Mouse (Mus musculus) lung, embryonic 16.5 days (tissue): ENCODE data around the gene Polr3c. TPM values are rescaled to one million over a fixed set of nuclear protein-coding genes. Genes with fewer than 3 reads are reported as not detected.

Experiments used
- ATAC-seq: fragments of 200-750 bp; cut with Nextera tagmentation; 2 replicates; pipeline ENCODE4 v1.8.0; 2017; ENCODE audit warnings: low read depth, mild to moderate bottlenecking, moderate library complexity
- H3K27ac ChIP-seq: fragments of 300-500 bp; sonication (generic); 2 replicates; pipeline ENCODE4 v1.5.1; 2014; ENCODE audit warnings: mild to moderate bottlenecking, control low read depth, low read length
- H3K27me3 ChIP-seq: fragments of 300-500 bp; sonication (generic); 2 replicates; pipeline ENCODE4 v1.6.1; 2014; ENCODE audit warnings: low read depth, low read length, mixed read lengths; ENCODE audit not compliant: control insufficient read depth, insufficient read depth
- H3K36me3 ChIP-seq: fragments of 300-500 bp; sonication (generic); 2 replicates; pipeline ENCODE4 v1.6.1; 2014; ENCODE audit warnings: low read length; ENCODE audit not compliant: control insufficient read depth, insufficient read depth
- H3K4me1 ChIP-seq: fragments of 300-500 bp; sonication (generic); replicated peaks from 2 replicates; pipeline ENCODE4 v1.6.1; 2014; ENCODE audit warnings: low read length, mixed read lengths; ENCODE audit not compliant: control insufficient read depth, insufficient read depth
- H3K4me2 ChIP-seq: fragments of 300-500 bp; sonication (generic); 2 replicates; pipeline ENCODE4 v1.6.1; 2014; ENCODE audit warnings: low read depth, low read length, control low read depth
- H3K4me3 ChIP-seq: fragments of 300-500 bp; sonication (generic); 2 replicates; pipeline ENCODE4 v1.5.1; 2014; ENCODE audit warnings: mild to moderate bottlenecking, low read length, control low read depth
- H3K9ac ChIP-seq: fragments of 300-500 bp; sonication (generic); 2 replicates; pipeline ENCODE4 v1.6.1; 2014; ENCODE audit warnings: low read length, control low read depth
- H3K9me3 ChIP-seq: fragments of 300-500 bp; sonication (generic); 2 replicates; pipeline ENCODE4 v1.6.1; 2016; ENCODE audit warnings: low read length; ENCODE audit not compliant: control insufficient read depth
- WGBS: fragments of 180-500 bp; shearing (Covaris S2); extraction: QIAGEN DNeasy Blood & Tissue Kit; methylation state at CpG from one replicate; pipeline ENCODE4 v1.1.7; 2014; 5-methylcytosine and 5-hydroxymethylcytosine counted together
- polyA plus RNA-seq: library from polyadenylated mRNA; unstranded; fragments of >200 nt; fragmentation: Nextera tagmentation; extraction: Ambion mirVana; gene quantifications from 2 replicates; pipeline ENCODE4 v1.2.1, GENCODE M21; 2015

Gene Polr3c
- 35.6 and 35.7 TPM in 2 replicates for polyA plus RNA-seq

GRCm38 (mm10) chr3:96727343-96727827 lies at the start of gene Polr3c, which contains the start of gene Rnf115:
TSS of gene Polr3c (minus strand) at chr3:96727628.
TSS of gene Rnf115 (plus strand) at chr3:96727664.
- Histone ChIP-seq H3K9me3 (no peaks in the 10 kb centered on the region), H3K4me1 (peaks cover 15% of the 10 kb centered on the region), H3K9ac (peak within 1 kb of the TSS; percentile 67), H3K27ac (peak within 1 kb of the TSS; percentile 53), H3K36me3 (peaks cover 3% of the 10 kb centered on the region; the same call in 1 of the 2 replicates), H3K27me3 (no peaks in the 10 kb centered on the region), H3K4me2 (peak within 1 kb of the TSS; percentile 73), H3K4me3 (peak within 1 kb of the TSS; percentile 78)
- peak; percentile 100 for ATAC-seq
- under 1% methylated on average over 35 of the region's 52 CpGs for WGBS

- ATAC-seq, result no peak
- Histone ChIP-seq H3K9me3 (no peaks in the 10 kb centered on the region), H3K36me3 (0 out of 2 replicates have a peak, but pooled peaks cover 4% of the 10 kb centered on the region), H3K4me2 (no peak overlapping the region), H3K4me3 (no peak overlapping the region), H3K9ac (no peak overlapping the region), H3K27ac (no peak overlapping the region), H3K27me3 (no peaks in the 10 kb centered on the region), H3K4me1 (no peaks in the 10 kb centered on the region)
- whole genome bisulfite sequencing, result 39% methylated on average over 3 of the region's 3 CpGs
Observed at GRCm38 (mm10) chr3:96777120-96777519, 49.7 kb upstream of the Polr3c start.

DNA sequence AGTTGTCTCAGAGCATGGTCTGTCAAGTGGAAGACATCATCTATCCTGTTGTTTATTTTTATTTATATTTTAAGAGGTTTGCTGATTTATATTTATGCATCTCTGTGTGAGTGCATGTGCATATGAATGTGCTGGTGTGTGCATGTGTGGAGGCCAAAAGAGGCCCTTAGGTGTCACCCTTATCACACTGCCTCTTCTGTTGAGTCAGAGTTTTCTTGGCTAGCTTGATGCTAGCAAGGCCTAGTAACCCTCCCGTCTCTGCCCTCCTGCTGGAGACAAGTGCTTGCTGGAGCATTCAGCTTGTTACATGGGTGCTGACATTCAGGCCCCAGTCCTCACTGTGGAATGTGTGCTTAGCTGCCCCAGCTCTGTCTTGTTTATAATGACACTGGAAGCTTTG lies 45.5 kb upstream of the Polr3c start:
- H3K4me1 ChIP-seq, result no peaks in the 10 kb centered on the region
- 31% methylated on average over 1 of the region's 1 CpGs for WGBS
- H3K9ac ChIP-seq, result no peak overlapping the region
- no peaks in the 10 kb centered on the region for H3K9me3 ChIP-seq
- no peak overlapping the region for H3K4me3 ChIP-seq
- H3K36me3 ChIP-seq, result 0 out of 2 replicates have a peak, but pooled peaks cover 4% of the 10 kb centered on the region
- H3K4me2 ChIP-seq, result no peak overlapping the region
- ATAC-seq, result no peak
- H3K27me3 ChIP-seq, result no peaks in the 10 kb centered on the region
- no peak overlapping the region for H3K27ac ChIP-seq

DNA sequence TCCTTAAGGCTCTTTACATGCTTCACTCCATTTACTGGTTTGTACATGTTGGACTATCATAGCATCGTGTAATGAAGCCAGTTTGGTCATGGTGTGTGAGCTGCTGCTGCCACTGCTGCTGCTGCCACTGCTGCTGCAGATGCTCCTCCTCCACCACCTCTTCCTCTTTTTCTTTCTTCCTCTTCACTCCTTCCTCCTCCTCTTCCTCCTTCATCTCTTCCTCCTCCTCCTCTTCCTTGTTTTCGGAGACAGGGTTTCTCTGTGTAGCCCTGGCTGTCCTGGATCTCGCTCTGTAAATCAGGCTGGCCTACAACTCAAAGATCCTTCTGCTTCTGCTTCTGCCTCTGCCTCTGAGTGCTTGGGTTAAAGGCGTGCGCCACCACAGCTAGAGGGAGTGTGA lies 42.5 kb upstream of the Polr3c start:
- no peaks in the 10 kb centered on the region for H3K27me3 ChIP-seq
- WGBS, result 87% methylated on average over 5 of the region's 5 CpGs
- H3K27ac ChIP-seq, result no peak overlapping the region
- no peak overlapping the region for H3K9ac ChIP-seq
- ATAC-seq, result no peak
- no peaks in the 10 kb centered on the region for H3K9me3 ChIP-seq
- H3K4me3 ChIP-seq, result no peak overlapping the region
- no peaks in the 10 kb centered on the region for H3K36me3 ChIP-seq
- no peaks in the 10 kb centered on the region for H3K4me1 ChIP-seq
- no peak overlapping the region for H3K4me2 ChIP-seq

GRCm38 (mm10) chr3:96764528-96764927 lies 37.1 kb upstream of the Polr3c start:
- Histone ChIP-seq H3K9ac (no peak overlapping the region), H3K36me3 (no peaks in the 10 kb centered on the region), H3K4me3 (no peak overlapping the region), H3K4me2 (no peak overlapping the region), H3K27ac (no peak overlapping the region), H3K9me3 (no peaks in the 10 kb centered on the region), H3K4me1 (no peaks in the 10 kb centered on the region), H3K27me3 (no peaks in the 10 kb centered on the region)
- ATAC-seq, result no peak
- 83% methylated on average over 1 of the region's 1 CpGs for WGBS

- no peak overlapping the region for H3K4me3 ChIP-seq
- H3K36me3 ChIP-seq, result no peaks in the 10 kb centered on the region
- 88% methylated on average over 4 of the region's 4 CpGs for WGBS
- no peaks in the 10 kb centered on the region for H3K9me3 ChIP-seq
- H3K27me3 ChIP-seq, result no peaks in the 10 kb centered on the region
- no peak for ATAC-seq
- no peak overlapping the region for H3K9ac ChIP-seq
- no peak overlapping the region for H3K27ac ChIP-seq
- no peaks in the 10 kb centered on the region for H3K4me1 ChIP-seq
- no peak overlapping the region for H3K4me2 ChIP-seq
Observed at GRCm38 (mm10) chr3:96759695-96760094, 32.3 kb upstream of the Polr3c start.

- Histone ChIP-seq H3K4me1 (no peaks in the 10 kb centered on the region), H3K36me3 (no peaks in the 10 kb centered on the region), H3K9ac (no peak overlapping the region), H3K4me2 (no peak overlapping the region), H3K9me3 (no peaks in the 10 kb centered on the region), H3K27me3 (no peaks in the 10 kb centered on the region), H3K4me3 (no peak overlapping the region), H3K27ac (no peak overlapping the region)
- no peak for ATAC-seq
- WGBS, result 67% methylated on average over 7 of the region's 7 CpGs
Observed at GRCm38 (mm10) chr3:96757691-96758090, 30.3 kb upstream of the Polr3c start.

GRCm38 (mm10) chr3:96755935-96756334 lies 28.5 kb upstream of the Polr3c start:
- no peaks in the 10 kb centered on the region for H3K9me3 ChIP-seq

GRCm38 (mm10) chr3:96746829-96747228 lies 19.4 kb upstream of the Polr3c start:
- Histone ChIP-seq H3K9ac (no peak overlapping the region), H3K4me2 (no peak overlapping the region), H3K36me3 (no peaks in the 10 kb centered on the region), H3K27ac (no peak overlapping the region), H3K4me1 (no peaks in the 10 kb centered on the region), H3K27me3 (no peaks in the 10 kb centered on the region), H3K4me3 (no peak overlapping the region), H3K9me3 (no peaks in the 10 kb centered on the region)
- no peak for ATAC-seq
- WGBS, result 44% methylated on average over 1 of the region's 1 CpGs

More at GRCm38 (mm10) chr3:96755935-96756334, 28.5 kb upstream of the Polr3c start:
- Histone ChIP-seq H3K27ac (no peak overlapping the region), H3K36me3 (no peaks in the 10 kb centered on the region), H3K27me3 (no peaks in the 10 kb centered on the region), H3K4me3 (no peak overlapping the region), H3K4me1 (no peaks in the 10 kb centered on the region), H3K4me2 (no peak overlapping the region), H3K9ac (no peak overlapping the region)
- WGBS, result 89% methylated on average over 1 of the region's 1 CpGs
- ATAC-seq, result no peak

- no peaks in the 10 kb centered on the region for H3K4me1 ChIP-seq
- no peak for ATAC-seq
- H3K4me2 ChIP-seq, result no peak overlapping the region
- H3K9ac ChIP-seq, result no peak overlapping the region
- H3K9me3 ChIP-seq, result no peaks in the 10 kb centered on the region
- H3K36me3 ChIP-seq, result no peaks in the 10 kb centered on the region
- no peaks in the 10 kb centered on the region for H3K27me3 ChIP-seq
- no peak overlapping the region for H3K27ac ChIP-seq
- H3K4me3 ChIP-seq, result no peak overlapping the region
- WGBS, result 92% methylated on average over 3 of the region's 3 CpGs
Observed at GRCm38 (mm10) chr3:96744348-96744747, 16.9 kb upstream of the Polr3c start.
